Comparison of ENCODE assay signal across 31 mouse cellular contexts in the genomic region with DNA sequence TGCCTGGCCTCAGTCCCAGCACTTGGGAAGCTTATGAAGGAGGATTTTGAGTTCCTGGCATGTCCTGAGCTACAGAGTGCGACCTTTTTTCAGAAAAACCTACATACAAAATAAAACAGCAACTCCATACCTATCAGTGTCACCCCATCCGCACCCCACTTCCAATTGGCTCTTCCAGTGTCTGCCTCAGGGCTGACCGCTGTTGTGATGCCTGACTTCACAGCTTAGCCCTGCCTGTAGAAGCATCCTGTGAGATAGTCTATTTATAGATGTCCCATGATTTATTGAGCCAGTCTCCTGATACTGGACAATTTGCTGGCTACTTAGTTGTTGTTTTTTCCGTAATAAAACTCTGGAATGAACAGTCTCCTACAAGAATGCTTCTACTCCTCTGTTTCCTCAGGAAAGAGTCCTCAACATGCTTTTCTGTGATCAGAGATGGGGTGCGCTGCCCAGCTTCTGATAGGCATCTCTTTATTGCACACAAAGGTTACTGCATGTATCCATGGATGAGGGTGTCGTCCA. TPM values are rescaled to one million over a fixed set of nuclear protein-coding genes. Genes with fewer than 3 reads are reported as not detected.
DNase-seq lines count a peak whose midpoint lies in the region; ATAC-seq lines count a peak whose summit lies in the region.
"Had no signal": no experiment of that assay in that cellular context is flagged by ENCODE, and none has a peak within 500 bp of the region (broad histone marks: within the 10 kb centered on the region; RNA-seq: fewer than 3 reads in every experiment).

No protein-coding gene starts in this region.

- intact Hi-C loops in heart, postnatal 36 days (cut with DNase I): no loop called here

- peaks cover 12% of the 10 kb centered on the region for H3K4me1 ChIP-seq in heart, embryonic 13.5 days
- H3K4me1 ChIP-seq in kidney, embryonic 14.5 days (ENCODE audit: control insufficient read depth, insufficient read depth, low read length): no peaks in the 10 kb centered on the region
- H3K4me1 ChIP-seq: embryonic facial prominence, embryonic 12.5 days; forebrain, embryonic 15.5 days; hindbrain, embryonic 10.5 days; hindbrain, embryonic 15.5 days; limb, embryonic 10.5 days; limb, embryonic 15.5 days; liver, embryonic 13.5 days; midbrain, embryonic 12.5 days; neural tube, embryonic 12.5 days had no signal

- WGBS in heart, embryonic 13.5 days: 74% methylated on average over 6 of the region's 6 CpGs
- 77% methylated on average over 6 of the region's 6 CpGs for WGBS in kidney, embryonic 14.5 days

- H3K27me3 ChIP-seq in heart, embryonic 13.5 days (replicated peaks): no peaks in the 10 kb centered on the region
- no peaks in the 10 kb centered on the region for H3K27me3 ChIP-seq in kidney, embryonic 14.5 days (ENCODE audit: control insufficient read depth, insufficient read depth, low read length)
- H3K27me3 ChIP-seq: embryonic facial prominence, embryonic 12.5 days; forebrain, embryonic 15.5 days; hindbrain, embryonic 15.5 days; limb, embryonic 15.5 days; liver, embryonic 13.5 days; megakaryocyte, embryonic 14.5 days; midbrain, embryonic 12.5 days; neural tube, embryonic 12.5 days had no signal

- no peak overlapping the region for H3K4me2 ChIP-seq in heart, embryonic 13.5 days
- no peak overlapping the region for H3K4me2 ChIP-seq in kidney, embryonic 14.5 days (replicated peaks; ENCODE audit: low read depth, low read length)
- H3K4me2 ChIP-seq: embryonic facial prominence, embryonic 12.5 days; forebrain, embryonic 15.5 days; hindbrain, embryonic 15.5 days; limb, embryonic 15.5 days; liver, embryonic 13.5 days; midbrain, embryonic 12.5 days; neural tube, embryonic 12.5 days had no signal

- H3K27ac ChIP-seq in heart, embryonic 13.5 days (replicated peaks): no peak overlapping the region; the same call in 1 of the 2 replicates
- no peak overlapping the region for H3K27ac ChIP-seq in kidney, embryonic 14.5 days (ENCODE audit: low read depth, low read length)
- H3K27ac ChIP-seq: embryonic facial prominence, embryonic 12.5 days; forebrain, embryonic 15.5 days; hindbrain, embryonic 10.5 days; hindbrain, embryonic 15.5 days; limb, embryonic 10.5 days; limb, embryonic 15.5 days; liver, embryonic 13.5 days; midbrain, embryonic 12.5 days; neural tube, embryonic 12.5 days had no signal

- no peak overlapping the region for H3K4me3 ChIP-seq in heart, embryonic 13.5 days
- no peak overlapping the region for H3K4me3 ChIP-seq in kidney, embryonic 14.5 days (ENCODE audit: low read length)
- H3K4me3 ChIP-seq: embryonic facial prominence, embryonic 12.5 days; forebrain, embryonic 15.5 days; hindbrain, embryonic 10.5 days; hindbrain, embryonic 15.5 days; limb, embryonic 10.5 days; limb, embryonic 15.5 days; liver, embryonic 13.5 days; megakaryocyte, embryonic 14.5 days; midbrain, embryonic 12.5 days; myocyte; neural tube, embryonic 12.5 days had no signal

- 0 out of 2 replicates have a peak overlapping the region, but pooled peaks have one; percentile 3 for H3K9ac ChIP-seq in heart, embryonic 13.5 days
- no peak overlapping the region for H3K9ac ChIP-seq in kidney, embryonic 14.5 days (ENCODE audit: low read depth, low read length)
- H3K9ac ChIP-seq: embryonic facial prominence, embryonic 12.5 days; forebrain, embryonic 15.5 days; hindbrain, embryonic 15.5 days; limb, embryonic 15.5 days; liver, embryonic 13.5 days; midbrain, embryonic 12.5 days; neural tube, embryonic 12.5 days had no signal

- ATAC-seq in heart, embryonic 13.5 days (ENCODE audit: extremely low read depth, insufficient number of reproducible peaks, low FRiP score, low TSS enrichment): no peak
- no peak for ATAC-seq in kidney, embryonic 14.5 days (ENCODE audit: low FRiP score, low TSS enrichment)
- ATAC-seq: forebrain, embryonic 15.5 days; inflammation-experienced regulatory T-cells, adult 6 months; lung, postnatal 0 days had no signal

- DNase-seq in heart, postnatal 36 days: no peak
- peak; percentile 25 to 51 for DNase-seq in kidney, adult 8-10 months
- DNase-seq in kidney, postnatal 25 days: peak; percentile 44 to 58
- no peak for DNase-seq in spleen, adult 18-20 months
- DNase-seq: adrenal gland, postnatal 25 days; B cell, adult 2 months; cerebellum, adult 11-12 months; cerebellum, adult 9-11 months; embryo, embryonic 11 days; layer of hippocampus, postnatal 36 days; liver, embryonic 13.5 days; lung, adult 18-20 months; lung, postnatal 4 days; right cerebral cortex, adult 18-20 months; thymus, adult 2 months; thymus, postnatal 4 days had no signal

- H3K36me3 ChIP-seq in heart, embryonic 13.5 days: peaks cover 96% of the 10 kb centered on the region
- peaks cover 80% of the 10 kb centered on the region for H3K36me3 ChIP-seq in kidney, embryonic 14.5 days (ENCODE audit: control insufficient read depth, insufficient read depth, low read length)

- H3K9me3 ChIP-seq in heart, embryonic 13.5 days: no peaks in the 10 kb centered on the region
- H3K9me3 ChIP-seq in kidney, embryonic 14.5 days (ENCODE audit: control insufficient read depth, low read length): no peaks in the 10 kb centered on the region
- H3K9me3 ChIP-seq: embryonic facial prominence, embryonic 12.5 days; forebrain, embryonic 15.5 days; hindbrain, embryonic 10.5 days; hindbrain, embryonic 15.5 days; limb, embryonic 10.5 days; limb, embryonic 15.5 days; liver, embryonic 13.5 days; megakaryocyte, embryonic 14.5 days; midbrain, embryonic 12.5 days; neural tube, embryonic 12.5 days had no signal

RNA-seq across cellular contexts. Expression of a gene that starts 16.8 kb away (rescaled TPM):
- 136 and 145 TPM in 2 replicates for polyA plus RNA-seq in heart, embryonic 13.5 days (2015; fragmentation: Nextera tagmentation; extraction: Ambion mirVana)
- 10 to 100 TPM; 23.6 to 27.3 TPM for total RNA-seq in heart, postnatal 36 days (2021)
- 86.9 and 119 TPM in 2 replicates for polyA plus RNA-seq in kidney, embryonic 14.5 days (2014; fragmentation: Nextera tagmentation; extraction: Ambion mirVana)

RNA-seq across cellular contexts. Expression of a gene that starts 16.9 kb away (rescaled TPM):
- polyA plus RNA-seq in heart, embryonic 13.5 days (2015; fragmentation: Nextera tagmentation; extraction: Ambion mirVana): 6.9 and 7.0 TPM in 2 replicates
- total RNA-seq in heart, postnatal 36 days (2021): 1 to 10 TPM; 3.5 to 4.2 TPM
- polyA plus RNA-seq in kidney, embryonic 14.5 days (2014; fragmentation: Nextera tagmentation; extraction: Ambion mirVana): 7.4 and 12.5 TPM in 2 replicates

RNA-seq across cellular contexts. Expression of a gene that starts 30.2 kb away (rescaled TPM):
- polyA plus RNA-seq in heart, embryonic 13.5 days (2015; fragmentation: Nextera tagmentation; extraction: Ambion mirVana): 0.72 and 4.8 TPM in 2 replicates
- total RNA-seq in heart, postnatal 36 days (2021): not detected
- polyA plus RNA-seq in kidney, embryonic 14.5 days (2014; fragmentation: Nextera tagmentation; extraction: Ambion mirVana): 0.13 TPM in 1 of 2 replicates, not detected in the other
- total RNA-seq: midbrain, postnatal 0 days had no signal
- polyA plus RNA-seq: limb, embryonic 10.5 days; midbrain, embryonic 12.5 days had no signal

RNA-seq across cellular contexts. Expression of a gene that starts 43.9 kb away (rescaled TPM):
- 18.7 and 20.6 TPM in 2 replicates for polyA plus RNA-seq in heart, embryonic 13.5 days (2015; fragmentation: Nextera tagmentation; extraction: Ambion mirVana)
- total RNA-seq in heart, postnatal 36 days (2021): 10 to 100 TPM; 49.4 to 54.1 TPM
- 18.4 and 26.6 TPM in 2 replicates for polyA plus RNA-seq in kidney, embryonic 14.5 days (2014; fragmentation: Nextera tagmentation; extraction: Ambion mirVana)

RNA-seq across cellular contexts. Expression of a gene that starts 44.2 kb away (rescaled TPM):
- polyA plus RNA-seq in heart, embryonic 13.5 days (2015; fragmentation: Nextera tagmentation; extraction: Ambion mirVana): 10.0 and 11.8 TPM in 2 replicates
- 1 to 10 TPM; 7.3 to 7.6 TPM for total RNA-seq in heart, postnatal 36 days (2021)
- 13.3 and 21.2 TPM in 2 replicates for polyA plus RNA-seq in kidney, embryonic 14.5 days (2014; fragmentation: Nextera tagmentation; extraction: Ambion mirVana)

Comparison
In these comparisons a context has a peak if more than half of its experiments do, and no peak if none do; other contexts are left out.
1. DNase-seq: peak in kidney, adult 8-10 months (2 of 2) and kidney, postnatal 25 days (2 of 2); none in heart, postnatal 36 days (0 of 2) and spleen, adult 18-20 months (0 of 2).